Mouse (Mus musculus): ENCODE data around the gene Gzmd. TPM values are rescaled to one million over a fixed set of nuclear protein-coding genes. Genes with fewer than 3 reads are reported as not detected.

Gene Gzmd
- total RNA-seq, 2 experiments from 2014 or later = not detected

- intact Hi-C loops (cut with DNase I) = no loop called here
- DNase-seq = no peak
These were observed 45.7 kb downstream of the Gzmd start for GRCm38 (mm10) chr14:56086711-56087110.

GRCm38 (mm10) chr14:56085167-56085566, 47.2 kb downstream of the Gzmd start, which contains the start of gene Mcpt8:
Gene Mcpt8, minus strand, starts transcription at chr14:56085273.
- no peak for DNase-seq
- intact Hi-C loops (cut with DNase I) = no loop called here

- no peak for DNase-seq
- intact Hi-C loops (cut with DNase I) = no loop called here
These were observed 50.4 kb downstream of the Gzmd start for GRCm38 (mm10) chr14:56082016-56082415.

Small RNA genes lying within 50 kb of the gene (microRNA-seq; reads per million reads assigned to microRNA genes)
- 0 reads per million in 2 experiments for gene Mir6949 (ENCODE audit: borderline number of aligned reads in 2 of 2)

Other genes with a start within 250 kb of the Gzmd start
- under 1 TPM in 1 of 2 experiments, not detected in 1; 0.19 TPM for gene Cbln3, start 248.2 kb downstream of the Gzmd start, total RNA-seq (2021)
- 10 to 100 TPM; 13.0 to 14.7 TPM for gene Khnyn, start 247.7 kb downstream of the Gzmd start, total RNA-seq (2021)
- gene Sdr39u1, start 232.3 kb downstream of the Gzmd start, total RNA-seq (2021) = 100 to 1,000 TPM; 109 to 116 TPM
- 1 to 10 TPM; 1.5 to 1.7 TPM for gene Cma1, start 187.9 kb downstream of the Gzmd start, total RNA-seq (2021)
- not detected for gene Cma2, start 181.6 kb downstream of the Gzmd start, total RNA-seq (2021)
- gene Mcpt1, start 114.6 kb downstream of the Gzmd start, total RNA-seq (2021) = not detected
- gene Mcpt9, start 102.1 kb downstream of the Gzmd start, total RNA-seq (2021) = not detected
- not detected for gene Mcpt2, start 90.6 kb downstream of the Gzmd start, total RNA-seq (2021)
- 1 to 10 TPM; 1.2 to 1.9 TPM for gene Mcpt4, start 70.3 kb downstream of the Gzmd start, total RNA-seq (2021)
- not detected for gene Mcpt8, start 47.3 kb downstream of the Gzmd start, total RNA-seq (2021)
- gene Ctsg, start 30.0 kb downstream of the Gzmd start, total RNA-seq (2021) = not detected
- not detected for gene Gzme, start 12.0 kb downstream of the Gzmd start, total RNA-seq (2021)
- not detected for gene Gzmg, start 27.0 kb upstream of the Gzmd start, total RNA-seq (2021)
- not detected for gene Gzmn, start 42.0 kb upstream of the Gzmd start, total RNA-seq (2021)
- gene Gzmf, start 78.8 kb upstream of the Gzmd start, total RNA-seq (2021) = not detected
- not detected for gene Gzmc, start 102.0 kb upstream of the Gzmd start, total RNA-seq (2021)
- not detected for gene Gzmb, start 129.7 kb upstream of the Gzmd start, total RNA-seq (2021)
- not detected for gene Atp12a, start 232.5 kb upstream of the Gzmd start, total RNA-seq (2021)

All from heart, postnatal 36 days (tissue).